Mouse (Mus musculus): Measurements from ENCODE around the gene Eif4e1b. TPM values are rescaled to one million over a fixed set of nuclear protein-coding genes. Genes with fewer than 3 reads are reported as not detected.

Eif4e1b gene
- total RNA-seq, 2 experiments from 2014 or later, result not detected

- intact Hi-C loops (cut with DNase I), result no loop called here
- no peak for DNase-seq
Observed at GRCm38 (mm10) chr13:54837471-54837889, 53.7 kb downstream of the Eif4e1b start.

Other genes with a start within 250 kb of the Eif4e1b start
- 100 to 1,000 TPM in 1 of 2 experiments, 10 to 100 TPM in 1; 99.0 to 105 TPM for gene 4833439L19Rik, start 218.6 kb upstream of the Eif4e1b start, total RNA-seq (2021)
- gene Arl10, start 209.0 kb upstream of the Eif4e1b start, total RNA-seq (2021), result 10 to 100 TPM in 1 of 2 experiments, 1 to 10 TPM in 1; 9.6 to 11.3 TPM
- gene Nop16, start 193.9 kb upstream of the Eif4e1b start, total RNA-seq (2021), result 10 to 100 TPM; 17.0 to 20.0 TPM
- gene Higd2a, start 193.8 kb upstream of the Eif4e1b start, total RNA-seq (2021), result 100 to 1,000 TPM; 236 to 244 TPM
- gene Cltb, start 172.7 kb upstream of the Eif4e1b start, total RNA-seq (2021), result 100 to 1,000 TPM in 1 of 2 experiments, 10 to 100 TPM in 1; 99.4 to 103 TPM
- gene Faf2, start 162.2 kb upstream of the Eif4e1b start, total RNA-seq (2021), result 10 to 100 TPM; 30.9 to 33.1 TPM
- 10 to 100 TPM; 61.2 to 62.2 TPM for gene Rnf44, start 90.1 kb upstream of the Eif4e1b start, total RNA-seq (2021)
- gene Cdhr2, start 82.5 kb upstream of the Eif4e1b start, total RNA-seq (2021), result not detected
- gene Gprin1, start 34.1 kb upstream of the Eif4e1b start, total RNA-seq (2021), result under 1 TPM; 0.05 to 0.10 TPM
- not detected for gene Sncb, start 17.4 kb upstream of the Eif4e1b start, total RNA-seq (2021)
- gene Tspan17, start 5.4 kb downstream of the Eif4e1b start, total RNA-seq (2021), result 10 to 100 TPM in 1 of 2 experiments, 1 to 10 TPM in 1; 10.0 to 14.3 TPM
- gene Unc5a, start 165.4 kb downstream of the Eif4e1b start, total RNA-seq (2021), result 1 to 10 TPM; 1.0 to 1.6 TPM
- under 1 TPM; 0.87 to 0.89 TPM for gene Hk3, start 237.4 kb downstream of the Eif4e1b start, total RNA-seq (2021)

Measured in heart, postnatal 10 days (tissue).